Mouse (Mus musculus) gastrocnemius, postnatal 36 days (tissue): ENCODE results near the gene Sigirr. TPM values are rescaled to one million over a fixed set of nuclear protein-coding genes. Genes with fewer than 3 reads are reported as not detected.

Source experiments
- DNase-seq, 2 experiments: peaks; one replicate each; pipeline ENCODE4 v3.0.0; 2022
- intact Hi-C: fragments of 180-260 bp; cut with DNase I; formaldehyde crosslinking; loops from one replicate; pipeline ENCODE4 v1.15.1; 2025
- long read RNA-seq, 2 experiments: library from polyadenylated mRNA; stranded (forward); transcript quantifications; one replicate each; pipeline ENCODE4 v2.0.0; 2021
- total RNA-seq, 2 experiments: library from RNA; stranded (reverse); gene quantifications; 2 replicates each; pipeline ENCODE4 v1.2.3; 2021

The Sigirr gene
- 1 to 10 TPM; 1.7 to 2.0 TPM for total RNA-seq
- long read RNA-seq, experiment 1, partial matches to known transcripts, result 0 of 2 reads
- long read RNA-seq, experiment 1, other reads (novel, unspliced or antisense), result 2 of 2 reads
- long read RNA-seq, experiment 2, partial matches to known transcripts, result 0 of 3 reads
- long read RNA-seq, experiment 2, other reads (novel, unspliced or antisense), result 3 of 3 reads

DNA sequence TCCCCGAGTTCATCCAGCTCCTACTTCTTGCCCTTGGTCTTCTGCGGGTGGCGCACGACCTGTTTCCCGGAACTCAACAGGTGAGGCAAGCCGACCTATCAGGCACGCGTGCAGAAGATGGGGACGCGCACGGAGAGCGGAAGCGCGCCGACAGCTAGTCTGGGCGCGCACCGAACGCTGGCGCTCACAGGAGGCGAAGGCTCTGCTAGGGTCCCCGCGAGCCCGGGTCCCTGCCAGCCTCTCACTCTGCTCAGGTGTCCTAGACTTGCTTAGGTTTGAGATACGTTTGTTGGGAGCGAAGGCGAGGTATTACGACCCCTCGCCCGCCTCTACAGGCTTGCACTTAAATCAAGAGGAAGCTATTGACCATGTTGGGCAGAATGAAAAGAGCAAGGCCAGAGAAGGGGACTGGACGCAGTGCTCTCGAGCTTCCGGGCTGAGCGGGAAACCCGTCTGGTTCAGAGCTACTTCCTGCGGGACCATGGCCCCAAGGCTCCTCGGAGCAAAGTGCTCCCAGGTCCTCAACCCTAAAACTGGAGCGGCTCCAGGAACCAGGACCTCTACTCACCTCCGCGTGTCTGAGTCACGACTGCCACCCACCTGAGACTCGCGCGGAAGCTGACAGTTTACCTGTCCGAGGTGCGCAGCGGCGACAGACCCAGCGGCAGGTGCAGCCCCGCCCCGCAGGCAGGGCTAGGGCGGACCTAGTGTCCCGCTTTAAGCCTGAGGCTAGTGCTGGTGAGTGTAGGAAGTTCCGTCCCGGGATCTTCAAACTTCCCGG is at the start of gene Sigirr:
Gene Sigirr, minus strand, starts transcription at position 662 of the 781 bp plus-strand sequence.
- DNase-seq, result no peak

DNA sequence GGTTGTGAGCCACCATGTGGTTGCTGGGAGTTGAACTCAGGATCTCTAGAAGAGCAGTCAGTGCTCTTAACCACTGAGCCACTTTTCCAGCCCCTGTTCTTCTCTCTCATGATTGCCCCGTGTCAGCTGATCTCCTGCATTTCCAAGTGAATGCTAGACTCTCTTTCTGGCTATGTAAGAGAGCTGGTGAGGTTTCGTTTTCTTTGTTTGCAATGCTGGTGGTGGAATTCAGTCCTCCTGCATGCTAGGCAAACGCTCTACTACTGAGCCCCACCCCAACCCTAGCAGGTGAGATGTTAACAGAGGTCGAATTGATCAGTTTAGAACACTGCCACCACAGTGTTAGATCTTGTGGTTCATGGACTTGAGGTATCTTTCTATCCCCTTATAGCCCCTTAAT is 48.3 kb upstream of the Sigirr start:
- intact Hi-C loops, result no loop called here
- no peak for DNase-seq

More for the DNA sequence above, at the start of gene Sigirr:
- intact Hi-C loops, result no loop called here

DNA sequence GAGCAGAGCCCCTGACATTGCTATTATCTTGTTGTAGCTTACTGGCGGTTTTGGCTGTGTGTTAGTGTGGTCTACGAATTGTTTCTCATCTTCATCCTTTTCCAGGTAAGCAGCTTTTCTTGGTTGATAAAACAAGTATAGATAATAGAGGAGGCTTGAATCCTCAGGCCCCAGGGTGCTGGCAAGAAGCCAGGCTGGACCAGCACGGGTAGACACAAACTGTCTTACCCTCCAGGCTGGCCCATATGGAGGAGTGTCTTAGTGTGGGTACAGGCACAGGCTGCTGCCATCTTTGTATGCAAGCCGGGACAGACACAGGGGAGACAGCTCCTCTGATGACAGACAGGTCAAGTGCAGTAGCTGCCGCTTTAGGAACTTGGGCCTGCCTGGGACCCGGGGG is 46.7 kb upstream of the Sigirr start:
- intact Hi-C loops, result no loop called here
- DNase-seq, result no peak

DNA sequence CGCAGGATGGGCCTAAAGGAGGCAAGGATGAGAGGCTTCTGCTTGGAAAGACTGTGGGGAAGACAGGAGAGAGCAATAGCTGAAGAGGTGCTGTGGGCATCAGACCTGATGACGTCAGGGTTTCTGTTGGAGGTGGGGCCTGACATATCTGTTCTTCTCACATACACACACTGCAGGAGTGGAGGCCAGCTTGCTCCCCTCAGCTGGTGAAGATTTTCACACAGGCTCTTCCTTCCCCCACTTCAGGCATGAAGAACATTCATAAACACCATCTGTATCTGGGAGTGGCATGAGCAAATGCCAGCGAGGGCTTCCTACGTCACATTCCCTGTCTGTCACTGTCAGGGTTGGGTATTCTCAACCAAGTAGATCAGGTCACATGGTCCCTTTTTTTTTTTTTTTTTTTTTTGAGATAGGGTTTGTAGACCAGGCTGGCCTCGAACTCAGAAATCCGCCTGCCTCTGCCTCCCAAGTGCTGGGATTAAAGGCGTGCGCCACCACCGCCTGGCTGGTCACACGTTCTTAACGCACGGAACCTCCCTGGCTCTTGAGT is 45.7 kb upstream of the Sigirr start:
- intact Hi-C loops, result no loop called here
- no peak for DNase-seq

DNA sequence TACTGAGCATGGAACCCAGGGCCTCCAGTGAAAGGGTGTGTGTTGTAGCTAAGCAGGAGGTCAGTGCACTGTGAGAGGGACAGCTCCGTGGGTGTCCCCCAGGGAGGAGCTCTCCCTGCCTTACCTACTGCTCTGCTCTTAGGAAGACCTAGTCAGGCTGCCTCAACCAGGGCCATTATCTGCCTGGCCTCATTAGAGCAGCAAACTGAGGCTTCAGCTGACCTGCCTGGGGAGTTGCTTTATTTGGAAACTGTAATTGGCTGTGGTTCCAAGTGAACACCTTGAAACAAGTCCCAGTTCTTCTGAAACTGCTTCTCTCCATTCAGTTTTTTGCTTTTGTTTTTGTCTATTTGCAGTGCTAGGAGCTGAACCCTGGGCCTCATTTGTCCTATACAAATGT is 45.0 kb upstream of the Sigirr start:
- intact Hi-C loops, result no loop called here
- no peak for DNase-seq

DNA sequence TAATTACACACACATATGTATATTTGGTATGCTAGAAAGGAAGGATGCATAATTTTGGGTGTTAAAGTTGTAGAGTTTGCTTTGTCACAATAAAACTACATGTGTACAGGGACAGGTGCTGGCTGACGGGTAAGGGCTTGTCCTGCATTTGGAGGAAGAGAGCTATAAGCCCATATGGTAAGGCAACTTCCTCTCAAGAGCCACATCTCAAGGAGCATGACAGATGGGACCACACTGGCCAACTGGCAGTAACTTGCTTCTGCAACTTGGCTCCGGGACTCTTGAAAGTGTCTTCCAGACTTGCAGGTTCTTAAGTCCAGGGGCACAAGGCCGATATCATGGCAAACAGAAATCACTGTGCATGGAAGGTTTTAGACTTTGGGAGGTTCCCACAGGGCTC is 44.3 kb upstream of the Sigirr start:
- DNase-seq, result no peak
- intact Hi-C loops, result no loop called here

DNA sequence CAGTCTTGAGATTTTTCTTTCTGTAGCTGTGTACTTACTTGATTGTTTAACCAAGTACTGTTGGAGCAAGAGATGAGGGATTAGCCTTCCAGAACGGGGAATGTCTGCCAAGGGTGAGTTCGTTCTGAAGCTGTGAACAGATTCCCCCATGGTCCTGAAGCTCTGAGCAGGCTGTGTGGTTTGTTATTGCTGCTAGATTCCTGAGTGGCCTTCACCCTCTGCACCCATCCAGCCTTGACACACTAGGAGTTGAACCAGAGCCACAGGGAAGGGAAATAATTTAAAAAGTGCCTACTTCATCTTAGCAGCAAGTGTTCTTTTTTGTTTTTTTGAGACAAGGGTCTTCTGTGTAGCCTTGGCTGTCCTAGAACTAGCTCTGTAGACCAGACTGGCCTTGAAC is 43.5 kb upstream of the Sigirr start:
- no peak for DNase-seq
- intact Hi-C loops, result no loop called here

DNA sequence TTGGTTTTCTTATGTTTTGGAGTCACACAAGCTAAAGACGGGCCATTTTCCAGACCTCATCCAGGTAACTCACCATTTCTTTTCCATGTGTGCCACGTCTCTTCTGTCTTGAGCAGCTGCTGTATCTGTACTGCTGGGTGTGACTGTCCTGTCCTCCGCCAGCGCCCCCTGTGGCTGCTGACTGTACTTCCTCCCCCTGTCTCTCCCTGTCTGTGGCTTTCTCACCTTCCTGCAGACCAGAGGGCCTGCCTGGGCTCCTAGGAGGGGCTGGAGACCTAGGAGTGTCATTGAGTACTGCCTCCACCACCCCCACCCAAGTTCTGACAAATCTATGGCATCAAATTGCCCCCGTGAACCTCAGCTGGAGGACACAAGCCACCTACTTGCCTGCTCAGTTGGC is 42.7 kb upstream of the Sigirr start:
- intact Hi-C loops, result no loop called here
- no peak for DNase-seq

DNA sequence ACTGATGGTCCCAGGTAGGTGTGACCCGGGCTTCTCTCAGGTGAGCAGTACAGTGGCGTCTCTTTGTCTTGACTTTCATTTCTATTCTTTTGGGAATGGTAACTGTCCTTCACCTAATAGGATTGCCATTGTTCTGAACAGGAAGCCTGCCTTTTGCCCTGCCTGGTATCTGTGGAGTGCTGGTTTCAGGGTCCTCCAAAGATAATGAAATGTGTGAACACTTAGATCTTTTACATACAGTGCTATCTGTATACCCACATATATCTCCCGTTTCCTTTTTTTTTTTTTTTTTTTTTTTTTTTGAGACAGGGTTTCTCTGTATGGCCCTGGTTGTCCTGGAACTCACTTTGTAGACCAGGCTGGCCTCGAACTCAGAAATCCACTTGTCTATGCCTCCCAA is 41.0 kb upstream of the Sigirr start:
- intact Hi-C loops, result no loop called here

DNA sequence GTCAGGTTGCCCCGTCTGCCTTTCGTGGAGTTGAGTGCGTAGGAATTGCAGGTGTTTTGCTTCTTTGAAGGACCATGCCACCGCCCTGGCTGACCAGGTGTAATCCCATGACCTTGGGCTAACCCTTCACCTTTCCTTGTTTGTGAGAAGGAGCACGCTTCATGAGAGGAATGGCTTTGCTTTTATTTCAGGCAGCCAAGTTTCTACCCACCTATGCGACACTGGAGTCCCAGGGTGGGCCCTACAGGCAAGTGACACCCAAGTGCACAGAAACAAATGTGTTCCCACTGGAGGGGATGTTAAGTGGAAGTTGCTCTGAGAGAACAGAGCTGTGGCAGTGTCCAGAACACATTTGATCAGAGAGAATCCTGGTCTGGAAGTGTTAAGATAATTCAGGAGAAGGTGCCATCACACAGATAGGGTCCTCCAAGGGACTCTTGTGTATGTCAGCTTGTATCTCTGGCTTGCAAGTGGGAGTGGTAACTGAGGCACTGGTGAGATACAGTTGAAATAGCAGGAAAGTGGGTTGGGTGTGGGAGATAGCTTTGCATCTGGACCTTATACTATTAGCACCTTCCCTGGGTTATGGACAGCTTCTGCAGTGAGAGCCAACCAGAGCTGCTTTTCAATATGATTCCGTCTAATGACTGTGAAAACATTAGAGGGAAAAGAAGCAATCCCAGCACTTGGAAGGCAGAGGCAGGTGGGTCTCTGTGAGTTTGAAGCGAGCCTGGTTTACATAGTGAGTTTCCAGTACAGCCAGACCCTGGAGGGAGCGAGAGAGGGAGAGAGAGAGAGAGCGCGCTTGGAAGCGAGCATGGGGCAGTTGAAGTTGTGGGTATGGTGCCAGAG is 31.8 kb upstream of the Sigirr start:
- intact Hi-C loops, result loop anchor here (5.0 kb wide), 1 partner anchor 35 kb away; no protein-coding TSS in a partner anchor
- DNase-seq, result no peak

More for the DNA sequence above, 41.0 kb upstream of the Sigirr start:
- DNase-seq, result no peak

DNA sequence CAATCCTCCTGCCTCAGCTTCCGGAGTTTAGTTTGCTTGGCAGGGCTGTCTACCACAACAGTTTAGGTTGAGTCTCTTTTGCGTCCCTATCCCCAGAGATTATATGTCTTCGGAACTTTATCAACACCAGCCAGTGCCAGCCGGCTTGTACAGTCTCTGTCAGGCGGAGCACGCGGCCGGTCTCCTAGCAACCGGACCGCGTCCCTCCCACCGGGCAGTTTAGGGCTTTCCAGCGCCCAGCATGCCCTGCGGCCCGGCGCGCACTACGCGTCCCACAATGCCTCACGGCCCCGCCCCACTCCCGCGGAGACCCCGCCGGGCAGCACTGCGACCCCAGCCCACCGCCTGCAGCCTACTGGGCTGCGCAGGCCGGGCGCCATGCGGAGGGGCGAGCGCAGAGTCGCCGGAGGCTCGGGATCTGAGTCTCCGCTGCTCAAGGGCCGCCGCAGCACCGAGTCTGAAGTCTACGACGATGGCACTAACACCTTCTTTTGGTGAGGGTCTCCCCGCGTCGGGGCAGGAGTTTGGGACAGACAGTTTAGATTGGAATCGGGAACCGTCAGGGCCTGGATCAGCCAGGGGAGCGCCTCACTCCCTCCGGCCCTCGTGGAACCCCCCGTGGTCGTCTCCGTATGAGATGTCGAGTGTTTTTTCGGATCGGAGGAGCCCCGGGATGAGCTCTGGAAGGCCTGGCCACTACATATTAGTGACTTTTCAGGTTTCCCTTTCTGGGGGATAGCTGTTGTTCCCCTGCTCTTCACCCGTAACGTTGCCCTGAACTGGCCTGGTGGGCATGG is 30.9 kb upstream of the Sigirr start:
- intact Hi-C loops, result loop anchor here (5.0 kb wide), 1 partner anchor 36 kb away; no protein-coding TSS in a partner anchor
- DNase-seq, result peak; percentile 71 to 81

DNA sequence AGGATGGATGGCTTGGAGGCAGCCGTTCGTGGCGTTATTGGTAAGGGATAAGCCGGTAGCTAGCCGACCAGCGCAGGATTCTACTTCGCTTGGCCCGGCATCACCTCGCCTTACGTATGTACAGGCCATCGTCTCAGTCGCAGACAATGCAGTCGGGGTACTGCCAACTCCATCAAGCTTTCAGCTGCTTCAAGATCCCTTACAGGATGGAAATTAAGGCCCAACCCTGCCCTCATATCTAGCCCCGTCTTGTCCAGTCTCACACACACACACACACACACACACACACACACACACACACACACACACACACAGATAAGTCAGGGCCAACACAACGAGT is 23.1 kb upstream of the Sigirr start:
- intact Hi-C loops, result loop anchor here (2.0 kb wide), 1 partner anchor 31 kb away; no protein-coding TSS in a partner anchor

DNA sequence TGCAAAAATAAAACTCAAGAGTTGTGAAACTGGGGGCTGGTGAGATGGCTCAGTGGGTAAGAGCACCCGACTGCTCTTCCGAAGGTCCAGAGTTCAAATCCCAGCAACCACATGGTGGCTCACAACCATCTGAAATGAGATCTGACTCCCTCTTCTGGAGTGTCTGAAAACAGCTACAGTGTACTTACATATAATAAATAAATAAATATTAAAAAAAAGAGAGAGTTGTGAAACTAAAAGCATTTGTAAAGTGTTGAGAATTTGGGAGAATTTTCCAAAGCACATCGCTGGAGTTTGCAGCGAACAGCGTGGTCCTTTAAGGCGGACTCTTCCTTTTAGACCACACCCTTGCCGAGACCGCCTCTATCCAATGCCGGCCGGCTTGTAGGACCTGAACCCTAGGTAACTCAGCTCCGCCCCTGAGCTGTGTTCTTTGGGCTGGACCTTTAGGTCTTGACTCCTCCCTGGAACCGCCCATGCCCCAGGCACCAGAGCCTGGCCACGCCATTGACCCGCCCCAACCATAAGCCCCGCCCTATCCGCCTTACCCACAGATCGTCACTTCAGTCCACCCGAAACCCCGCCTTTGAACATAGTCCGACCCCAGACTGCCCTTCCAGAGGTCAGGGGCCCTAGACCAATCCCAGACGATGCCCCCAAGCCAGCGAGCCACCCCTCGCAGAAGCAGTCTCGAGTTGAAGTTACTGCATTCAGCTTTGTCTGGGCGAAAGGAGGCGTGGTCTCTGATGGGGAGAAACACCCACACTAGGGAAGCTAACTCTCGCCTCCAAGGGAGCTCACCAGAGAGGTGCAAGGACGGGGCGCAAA is 22.5 kb upstream of the Sigirr start:
- DNase-seq, result peak; percentile 89 to 94
- intact Hi-C loops, result loop anchor here (2.0 kb wide), 1 partner anchor 30 kb away; no protein-coding TSS in a partner anchor

More for the DNA sequence above, 23.1 kb upstream of the Sigirr start:
- DNase-seq, result no peak

DNA sequence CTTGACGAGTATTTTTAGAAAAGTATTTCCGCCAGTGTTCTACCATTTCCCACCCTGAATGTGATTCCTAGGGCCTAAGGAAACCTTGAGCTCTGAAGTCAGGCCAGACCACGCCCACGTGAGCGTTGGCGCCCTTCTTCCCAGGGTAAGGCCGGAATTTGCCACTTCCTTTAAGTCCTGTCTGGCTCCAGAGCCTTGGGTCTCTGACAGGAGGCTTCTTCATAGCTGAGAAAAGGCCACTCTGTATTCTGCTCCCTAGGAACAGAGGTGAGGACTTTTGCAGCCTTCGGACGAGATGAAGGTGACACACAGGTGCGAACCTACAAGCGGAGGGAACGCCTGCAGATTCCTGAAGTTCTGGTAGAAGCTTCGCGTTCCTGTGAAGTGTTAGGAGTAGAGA is 21.9 kb upstream of the Sigirr start, which contains the start of gene Ptdss2:
Gene Ptdss2, plus strand, starts transcription at position 138 of the 400 bp plus-strand sequence.
- intact Hi-C loops, result loop anchor here (2.0 kb wide), 1 partner anchor 29 kb away; no protein-coding TSS in a partner anchor
- no peak for DNase-seq

DNA sequence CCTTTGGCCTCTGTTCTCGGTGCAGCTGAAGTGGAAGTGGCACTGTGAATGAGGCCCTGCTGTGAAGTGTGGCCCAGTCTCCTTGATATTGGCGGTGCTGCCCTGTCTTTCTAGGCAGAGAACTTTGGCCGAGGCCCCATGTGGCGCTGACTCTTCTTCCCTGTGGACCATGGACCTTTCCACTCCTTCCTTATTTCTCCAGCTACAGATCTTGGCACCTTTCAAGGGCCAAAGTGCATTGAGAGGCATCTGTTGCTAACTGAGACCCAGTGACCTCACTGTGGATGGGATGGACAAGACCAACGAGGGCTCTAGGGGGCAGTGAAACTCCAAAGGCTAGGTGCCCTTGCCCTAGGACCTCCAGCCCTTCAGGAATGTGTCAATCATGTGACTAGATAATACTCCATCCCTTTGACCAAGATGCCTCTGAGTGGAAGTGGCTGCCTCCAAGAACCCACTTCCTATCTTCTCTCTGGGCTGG is 20.7 kb upstream of the Sigirr start:
- intact Hi-C loops, result no loop called here
- DNase-seq, result no peak

DNA sequence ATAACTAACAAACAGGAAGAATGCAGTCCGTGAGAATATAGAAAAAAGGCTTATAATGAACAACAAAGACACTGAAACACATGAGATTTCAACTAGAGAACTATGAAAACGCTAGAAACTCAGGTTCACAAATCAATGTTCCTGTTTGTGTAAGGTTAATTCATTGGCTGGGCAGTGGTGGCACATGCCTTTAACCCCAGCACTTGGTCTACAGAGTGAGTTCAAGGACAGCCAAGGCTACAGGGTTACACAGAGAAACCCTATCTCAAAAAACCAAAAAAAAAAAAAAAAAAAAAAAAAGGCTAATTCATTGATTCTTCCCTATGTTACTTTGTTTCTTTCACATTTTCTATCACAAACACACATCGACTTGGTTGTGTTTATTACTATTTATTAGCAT is 20.2 kb upstream of the Sigirr start:
- intact Hi-C loops, result no loop called here
- DNase-seq, result no peak

DNA sequence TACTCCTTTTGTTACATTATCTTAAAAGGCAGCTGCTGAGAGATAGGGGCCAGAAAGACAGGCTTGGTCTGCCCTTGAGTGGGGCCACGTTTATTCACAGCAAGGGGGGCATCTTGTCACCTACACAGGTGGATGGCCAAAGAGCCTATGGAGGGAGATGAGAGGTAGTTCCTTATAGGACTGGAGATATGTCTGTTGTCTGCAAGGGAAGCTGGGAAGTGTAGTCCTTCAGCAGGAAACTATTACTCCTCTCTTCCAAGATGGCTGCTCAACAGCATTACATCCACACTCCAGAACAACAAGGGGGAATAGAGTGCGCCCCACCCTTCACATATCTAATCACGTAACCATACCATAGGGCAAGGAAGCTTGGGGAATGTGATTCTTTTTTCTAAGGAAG is 19.1 kb upstream of the Sigirr start:
- intact Hi-C loops, result no loop called here
- DNase-seq, result no peak

DNA sequence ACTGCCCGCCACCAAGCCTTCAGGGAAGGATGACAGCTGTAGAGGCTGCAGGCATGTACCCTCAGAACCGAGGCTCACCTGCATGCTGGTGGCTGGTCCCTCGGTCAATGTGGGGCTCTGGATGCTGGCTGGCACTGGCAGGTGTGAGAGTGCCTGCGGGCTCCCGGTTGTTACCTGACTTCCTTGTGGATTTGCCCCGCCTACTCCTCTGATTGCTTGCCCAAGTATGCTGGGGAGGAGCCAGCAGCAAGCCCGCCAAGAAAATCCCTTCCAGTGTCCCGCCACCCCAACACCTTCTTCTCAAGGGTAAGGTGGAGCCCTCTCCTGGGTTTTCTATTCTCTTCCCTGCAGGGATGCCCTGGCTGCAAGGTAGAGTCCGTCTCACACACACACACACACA is 17.3 kb upstream of the Sigirr start, which contains the start of gene Ano9:
Gene Ano9, minus strand, starts transcription at position 171 of the 400 bp plus-strand sequence.
- intact Hi-C loops, result no loop called here
- no peak for DNase-seq

DNA sequence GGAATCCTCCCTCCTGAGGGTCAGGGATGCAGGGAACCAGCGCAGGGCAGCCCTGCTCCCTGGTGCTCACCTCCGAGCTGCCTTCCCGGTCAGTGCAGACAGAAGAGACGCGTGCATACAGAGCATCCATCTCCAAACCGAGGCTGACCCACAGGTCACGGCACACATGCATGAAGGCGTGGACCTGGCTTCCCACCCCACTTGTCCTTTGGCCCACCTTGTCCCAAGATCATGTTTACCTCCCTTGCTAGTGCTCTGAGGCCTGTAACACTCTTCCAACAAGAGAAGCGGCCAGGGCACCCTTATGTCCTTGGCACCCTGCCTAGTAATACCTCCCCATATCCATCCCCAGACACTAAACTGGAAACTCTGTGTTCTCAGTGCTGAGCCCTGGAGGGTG is 15.5 kb upstream of the Sigirr start:
- DNase-seq, result no peak
- intact Hi-C loops, result no loop called here
